Mouse (Mus musculus): ENCODE data around the gene Ccdc136.
"Not testable (repeated sequence)": the region's sequence is repeated elsewhere in the genome, so short reads cannot be mapped to it uniquely, and the experiment has no call there.

- not testable (repeated sequence) for TF ChIP-seq POLR2A (IDR thresholded peaks at IDR 0.05; ENCODE audit: insufficient read depth, low read depth, low read length); CTCF (IDR thresholded peaks at IDR 0.05); EP300 (IDR thresholded peaks at IDR 0.05; ENCODE audit: insufficient read depth, low read depth, low read length)
Observed at GRCm38 (mm10) chr6:29346512-29346911, 49.6 kb upstream of the Ccdc136 start.
